Mouse (Mus musculus) heart, adult 2 months (tissue): ENCODE results near the gene Cldn22. TPM values are rescaled to one million over a fixed set of nuclear protein-coding genes. Genes with fewer than 3 reads are reported as not detected.
A peak's percentile ranks its signal among the peaks of the same experiment; 100 is the strongest.

ENCODE experiments used
- DNase-seq, 2 experiments: peaks; one replicate each; pipeline ENCODE4 v3.0.0; 2021
- H3K27ac ChIP-seq: fragments of 200-600 bp; 2 replicates; pipeline ENCODE4 v1.8.1; 2022
- H3K27me3 ChIP-seq: fragments of 200-500 bp; 2 replicates; pipeline ENCODE4 v1.6.1; 2012; ENCODE audit warnings: mild to moderate bottlenecking, low read length, inconsistent platforms, mixed read lengths; ENCODE audit not compliant: control insufficient read depth, insufficient read depth
- H3K36me3 ChIP-seq: fragments of 200-500 bp; 2 replicates; pipeline ENCODE4 v1.6.1; 2012; ENCODE audit warnings: low read length, inconsistent platforms; ENCODE audit not compliant: control insufficient read depth, insufficient read depth
- H3K4me1 ChIP-seq: fragments of 200-500 bp; 2 replicates; pipeline ENCODE4 v1.6.1; 2011; ENCODE audit warnings: low read length; ENCODE audit not compliant: control insufficient read depth, insufficient read depth
- H3K4me3 ChIP-seq: fragments of 200-600 bp; 2 replicates; pipeline ENCODE4 v1.8.1; 2022
- H3K79me2 ChIP-seq: fragments of 200-500 bp; replicated peaks from 2 replicates; pipeline ENCODE4 v1.6.1; 2012; ENCODE audit warnings: mild to moderate bottlenecking, inconsistent platforms, low read length, moderate library complexity, mixed read lengths; ENCODE audit not compliant: control insufficient read depth, insufficient read depth
- H3K9ac ChIP-seq: fragments of 200-500 bp; 2 replicates; pipeline ENCODE4 v1.6.1; 2012; ENCODE audit warnings: low read depth, mild to moderate bottlenecking, control low read depth, inconsistent platforms, low read length, mixed read lengths
- CTCF ChIP-seq: fragments of 200-600 bp; IDR thresholded peaks from 2 replicates; pipeline ENCODE4 v1.8.1; 2022; ENCODE audit warnings: antibody characterized with exemption, mild to moderate bottlenecking, moderate library complexity
- EP300 ChIP-seq: fragments of 200-500 bp; IDR thresholded peaks from 2 replicates; pipeline ENCODE4 v1.6.1; 2011; ENCODE audit warnings: low read depth, low read length, control low read depth; ENCODE audit not compliant: insufficient read depth
- POLR2A ChIP-seq: fragments of 200-500 bp; IDR thresholded peaks from 2 replicates; pipeline ENCODE4 v1.6.1; 2011; ENCODE audit warnings: mild to moderate bottlenecking, low read depth, low read length, control low read depth; ENCODE audit not compliant: insufficient read depth
- WGBS: fragments of 180-500 bp; shearing (Covaris S2); methylation state at CpG from one replicate; pipeline ENCODE4 v1.1.7; 2018; 5-methylcytosine and 5-hydroxymethylcytosine counted together
- intact Hi-C: fragments of 180-260 bp; cut with DNase I; formaldehyde crosslinking; loops from one replicate; pipeline ENCODE4 v1.15.1; 2025
- polyA plus RNA-seq: library from polyadenylated mRNA; depleted of rRNA; stranded (reverse); fragments of >200 nt; gene quantifications from 2 replicates; pipeline ENCODE4 v1.2.3, GENCODE M21; 2012
- total RNA-seq, 2 experiments: library from RNA; stranded (reverse); gene quantifications; 2 replicates each; pipeline ENCODE4 v1.2.3; 2021

The Cldn22 gene
- total and polyA plus RNA-seq, 3 experiments, result 1.2 TPM; not detected in 2

GRCm38 (mm10) chr8:47804262-47804661 lies 20.0 kb upstream of the Cldn22 start:
- intact Hi-C loops, result no loop called here
- no peak for TF ChIP-seq POLR2A
- TF ChIP-seq EP300, result no peak
- TF ChIP-seq CTCF, result no peak
- Histone ChIP-seq H3K27ac (no peak overlapping the region), H3K79me2 (no peaks in the 10 kb centered on the region), H3K36me3 (no peaks in the 10 kb centered on the region), H3K27me3 (no peaks in the 10 kb centered on the region), H3K9ac (no peak overlapping the region), H3K4me3 (no peak overlapping the region), H3K4me1 (no peaks in the 10 kb centered on the region)
- DNase-seq, result no peak
- 87% methylated on average over 1 of the region's 1 CpGs for WGBS

- no peak for TF ChIP-seq CTCF
- Histone ChIP-seq H3K4me3 (no peak overlapping the region), H3K36me3 (no peaks in the 10 kb centered on the region), H3K27ac (no peak overlapping the region), H3K79me2 (no peaks in the 10 kb centered on the region), H3K9ac (no peak overlapping the region), H3K4me1 (peaks cover 2% of the 10 kb centered on the region; the same call in 1 of the 2 replicates), H3K27me3 (no peaks in the 10 kb centered on the region)
- no peak for DNase-seq
- WGBS, result 56% methylated on average over 14 of the region's 14 CpGs
- intact Hi-C loops, result no loop called here
Measured at GRCm38 (mm10) chr8:47809970-47810665, 14.2 kb upstream of the Cldn22 start.

DNA sequence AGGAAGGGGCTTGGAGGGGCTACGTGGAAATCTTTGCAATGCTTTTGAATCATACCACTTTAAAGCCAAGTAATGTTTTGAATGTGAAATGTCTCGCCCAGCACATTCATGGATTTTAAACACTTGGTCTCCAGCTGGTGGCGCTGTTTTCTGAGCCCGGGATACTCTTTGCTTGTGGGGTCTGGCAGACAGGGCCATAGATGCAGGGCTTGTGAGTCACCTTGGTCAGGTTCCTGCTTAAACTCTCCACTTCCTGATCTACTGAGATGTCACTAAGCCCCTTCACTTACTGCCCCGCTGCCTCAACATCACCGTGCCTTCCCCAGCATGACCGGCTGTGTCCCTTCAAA lies 13.6 kb upstream of the Cldn22 start:
- no peak overlapping the region for H3K9ac ChIP-seq
- H3K4me1 ChIP-seq, result peaks cover 2% of the 10 kb centered on the region; the same call in 1 of the 2 replicates
- WGBS, result 78% methylated on average over 7 of the region's 7 CpGs
- H3K4me3 ChIP-seq, result no peak overlapping the region
- H3K27me3 ChIP-seq, result no peaks in the 10 kb centered on the region
- no peak for TF ChIP-seq POLR2A
- no peak for TF ChIP-seq EP300
- 0 out of 2 replicates have a peak, but pooled peaks have one; percentile 14 for TF ChIP-seq CTCF
- H3K27ac ChIP-seq, result no peak overlapping the region
- no peaks in the 10 kb centered on the region for H3K79me2 ChIP-seq
- intact Hi-C loops, result no loop called here
- H3K36me3 ChIP-seq, result no peaks in the 10 kb centered on the region
- DNase-seq, result no peak

DNA sequence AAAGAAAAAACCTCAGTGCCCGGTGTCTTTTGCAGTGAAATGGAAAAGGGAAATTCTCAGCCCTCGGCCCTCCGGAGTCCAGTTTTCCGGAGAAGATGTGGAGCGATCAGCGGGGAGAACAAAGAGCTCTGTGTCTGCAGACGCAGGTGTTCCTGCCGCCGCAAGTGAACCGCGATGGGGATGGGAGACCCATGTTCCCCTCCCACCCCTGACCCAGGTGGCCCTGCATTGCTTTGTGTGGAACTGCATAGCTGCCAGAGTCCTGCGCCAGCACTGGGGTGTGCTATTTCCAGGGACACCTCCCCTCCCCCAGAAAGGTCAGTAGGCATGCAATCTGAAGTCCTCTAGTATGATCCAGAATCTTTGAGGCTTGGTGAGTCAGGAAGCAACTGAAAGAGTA lies 13.1 kb upstream of the Cldn22 start:
- Histone ChIP-seq H3K9ac (no peak overlapping the region), H3K79me2 (no peaks in the 10 kb centered on the region), H3K4me3 (no peak overlapping the region), H3K4me1 (peaks cover 2% of the 10 kb centered on the region; the same call in 1 of the 2 replicates), H3K27ac (no peak overlapping the region), H3K36me3 (no peaks in the 10 kb centered on the region), H3K27me3 (no peaks in the 10 kb centered on the region)
- no peak for TF ChIP-seq POLR2A
- TF ChIP-seq EP300, result no peak
- no peak for TF ChIP-seq CTCF
- DNase-seq, result no peak
- intact Hi-C loops, result no loop called here
- WGBS, result 87% methylated on average over 12 of the region's 12 CpGs

GRCm38 (mm10) chr8:47819034-47819433 lies 5.2 kb upstream of the Cldn22 start:
- H3K27ac ChIP-seq, result no peak overlapping the region
- WGBS, result 81% methylated on average over 8 of the region's 8 CpGs
- H3K36me3 ChIP-seq, result no peaks in the 10 kb centered on the region
- H3K27me3 ChIP-seq, result no peaks in the 10 kb centered on the region
- H3K9ac ChIP-seq, result no peak overlapping the region
- TF ChIP-seq EP300 (no peak), POLR2A (no peak), CTCF (no peak)
- no peaks in the 10 kb centered on the region for H3K4me1 ChIP-seq
- intact Hi-C loops, result no loop called here
- H3K79me2 ChIP-seq, result no peaks in the 10 kb centered on the region
- no peak overlapping the region for H3K4me3 ChIP-seq
- DNase-seq, result no peak

DNA sequence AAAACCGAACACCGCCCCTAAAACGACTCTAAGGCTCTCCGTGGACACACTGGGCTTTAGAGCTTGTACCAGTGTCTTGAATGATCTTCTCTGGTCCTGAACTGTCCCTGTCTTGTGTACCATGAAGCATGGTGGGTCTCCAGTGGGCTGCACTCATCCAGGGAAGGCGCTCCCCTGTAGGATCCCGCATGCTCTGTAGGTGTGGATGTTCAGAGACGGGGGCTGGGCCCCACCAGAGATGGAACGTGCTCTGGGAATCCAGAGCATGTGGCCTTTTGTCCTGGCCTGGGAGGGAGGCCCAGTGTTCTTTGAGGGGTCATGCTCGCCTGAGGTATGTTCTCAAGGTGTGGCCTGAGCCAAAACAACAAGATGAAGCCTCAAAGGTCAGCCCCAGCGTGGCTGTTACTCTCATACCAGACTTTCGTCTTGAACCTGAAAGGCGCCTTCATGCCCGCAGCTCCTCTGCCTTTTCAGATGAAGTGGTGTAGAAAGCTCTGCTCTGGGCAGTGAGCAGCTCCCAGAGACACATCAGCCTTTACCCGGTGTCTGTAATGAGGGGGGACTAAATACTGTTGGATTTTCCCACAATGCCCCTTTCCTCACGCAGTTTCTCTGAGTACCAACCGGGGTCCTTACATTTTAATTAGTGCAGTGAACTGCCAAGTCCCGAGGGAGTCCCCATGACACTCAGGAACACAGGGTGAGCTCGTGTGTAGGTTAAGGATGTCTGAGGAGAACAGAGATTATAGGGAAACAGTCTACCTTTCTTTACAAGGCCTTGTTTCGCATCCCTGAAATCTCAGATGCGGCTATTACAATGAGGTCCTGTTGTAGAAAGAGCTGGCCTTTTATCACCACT lies 3.1 kb upstream of the Cldn22 start:
- H3K4me3 ChIP-seq, result no peak overlapping the region
- no peak for TF ChIP-seq POLR2A
- no peak for TF ChIP-seq EP300
- intact Hi-C loops, result no loop called here
- DNase-seq, result peak in 1 of 2 experiments; percentile 10
- 90% methylated on average over 20 of the region's 20 CpGs for WGBS
- no peaks in the 10 kb centered on the region for H3K36me3 ChIP-seq
- H3K27me3 ChIP-seq, result no peaks in the 10 kb centered on the region
- H3K79me2 ChIP-seq, result no peaks in the 10 kb centered on the region
- H3K4me1 ChIP-seq, result no peaks in the 10 kb centered on the region
- H3K9ac ChIP-seq, result no peak overlapping the region
- H3K27ac ChIP-seq, result no peak overlapping the region
